Mouse (Mus musculus) cerebellum, adult (tissue): Measurements from ENCODE around the gene Cul4a.
"Not testable (repeated sequence)": the region's sequence is repeated elsewhere in the genome, so short reads cannot be mapped to it uniquely, and the experiment has no call there.

Experiments
- ATAC-seq: cut with Nextera tagmentation; 2 replicates; pipeline ENCODE4 v1.9.2; 2017; ENCODE audit warnings: mild to moderate bottlenecking, moderate library complexity, mixed read lengths; ENCODE audit not compliant: insufficient number of reproducible peaks, low FRiP score, low TSS enrichment

Gene Cul4a

GRCm38 (mm10) chr8:13124897-13125296 is 19.5 kb downstream of the Cul4a start:
- no peak for ATAC-seq

GRCm38 (mm10) chr8:13132220-13132619 is 26.8 kb downstream of the Cul4a start:
- not testable (repeated sequence) for ATAC-seq

GRCm38 (mm10) chr8:13139641-13140182 is 34.3 kb downstream of the Cul4a start:
- ATAC-seq: no peak

GRCm38 (mm10) chr8:13141681-13142080 is 36.3 kb downstream of the Cul4a start:
- ATAC-seq: no peak

GRCm38 (mm10) chr8:13148476-13148875 is 43.1 kb downstream of the Cul4a start:
- no peak for ATAC-seq

GRCm38 (mm10) chr8:13149287-13149686 is 43.9 kb downstream of the Cul4a start:
- no peak for ATAC-seq

- no peak for ATAC-seq
These were observed 44.4 kb downstream of the Cul4a start for GRCm38 (mm10) chr8:13149866-13150265.

- no peak for ATAC-seq
These were observed 45.5 kb downstream of the Cul4a start for GRCm38 (mm10) chr8:13150929-13151328.

GRCm38 (mm10) chr8:13154099-13154498 is 48.7 kb downstream of the Cul4a start:
- no peak for ATAC-seq

- ATAC-seq: no peak
These were observed 49.9 kb downstream of the Cul4a start for GRCm38 (mm10) chr8:13155358-13155757.

GRCm38 (mm10) chr8:13156327-13157097 is 51.1 kb downstream of the Cul4a start:
- no peak for ATAC-seq

- ATAC-seq: peak; percentile 76
These were observed 53.4 kb downstream of the Cul4a start, which contains the start of gene Lamp1 for GRCm38 (mm10) chr8:13158718-13159376. TSS of gene Lamp1 (plus strand) at chr8:13159161.

- ATAC-seq: peak; percentile 69
These were observed 54.0 kb downstream of the Cul4a start for GRCm38 (mm10) chr8:13159377-13159881.

- no peak for ATAC-seq
These were observed 55.3 kb downstream of the Cul4a start for GRCm38 (mm10) chr8:13160691-13161090.

- no peak for ATAC-seq
These were observed 56.7 kb downstream of the Cul4a start for GRCm38 (mm10) chr8:13162098-13162497.

- ATAC-seq: no peak
These were observed 58.1 kb downstream of the Cul4a start for GRCm38 (mm10) chr8:13163563-13163962.

GRCm38 (mm10) chr8:13164361-13164760 is 58.9 kb downstream of the Cul4a start:
- no peak for ATAC-seq

GRCm38 (mm10) chr8:13170510-13170909 is 65.1 kb downstream of the Cul4a start:
- ATAC-seq: no peak

- ATAC-seq: no peak
These were observed 68.9 kb downstream of the Cul4a start for GRCm38 (mm10) chr8:13174305-13174704.

- ATAC-seq: no peak
These were observed 69.4 kb downstream of the Cul4a start for GRCm38 (mm10) chr8:13174811-13175210.

- no peak for ATAC-seq
These were observed 70.2 kb downstream of the Cul4a start for GRCm38 (mm10) chr8:13175650-13176049.
